Mouse (Mus musculus): Measurements from ENCODE around the gene Lemd1.
"Not testable (repeated sequence)": the region's sequence is repeated elsewhere in the genome, so short reads cannot be mapped to it uniquely, and the experiment has no call there.

The Lemd1 gene

GRCm38 (mm10) chr1:132246137-132246536 is 54.9 kb downstream of the Lemd1 start:
- DNase-seq (ENCODE audit: low read depth, low spot score) = no peak

GRCm38 (mm10) chr1:132246641-132247040 is 55.4 kb downstream of the Lemd1 start:
- DNase-seq (ENCODE audit: low read depth, low spot score) = no peak

- DNase-seq (ENCODE audit: low read depth, low spot score) = no peak
Measured at GRCm38 (mm10) chr1:132254467-132254866, 63.2 kb downstream of the Lemd1 start.

- no peak for DNase-seq (ENCODE audit: low read depth, low spot score)
Measured at GRCm38 (mm10) chr1:132260331-132260730, 69.1 kb downstream of the Lemd1 start.

- no peak for DNase-seq (ENCODE audit: low read depth, low spot score)
Measured at GRCm38 (mm10) chr1:132261058-132261457, 69.8 kb downstream of the Lemd1 start.

- no peak for DNase-seq (ENCODE audit: low read depth, low spot score)
Measured at GRCm38 (mm10) chr1:132263618-132264017, 72.4 kb downstream of the Lemd1 start.

GRCm38 (mm10) chr1:132264577-132264976 is 73.3 kb downstream of the Lemd1 start:
- DNase-seq (ENCODE audit: low read depth, low spot score) = no peak

GRCm38 (mm10) chr1:132265211-132265859 is 74.1 kb downstream of the Lemd1 start:
- no peak for DNase-seq (ENCODE audit: low read depth, low spot score)

GRCm38 (mm10) chr1:132265936-132266335 is 74.7 kb downstream of the Lemd1 start:
- DNase-seq (ENCODE audit: low read depth, low spot score) = no peak

GRCm38 (mm10) chr1:132266791-132267557 is 75.7 kb downstream of the Lemd1 start:
- no peak for DNase-seq (ENCODE audit: low read depth, low spot score)

GRCm38 (mm10) chr1:132267959-132268358 is 76.7 kb downstream of the Lemd1 start:
- no peak for DNase-seq (ENCODE audit: low read depth, low spot score)

GRCm38 (mm10) chr1:132268418-132269060 is 77.3 kb downstream of the Lemd1 start:
- DNase-seq (ENCODE audit: low read depth, low spot score) = no peak

GRCm38 (mm10) chr1:132271237-132271636 is 80.0 kb downstream of the Lemd1 start:
- no peak for DNase-seq (ENCODE audit: low read depth, low spot score)

GRCm38 (mm10) chr1:132276694-132277093 is 85.5 kb downstream of the Lemd1 start:
- DNase-seq (ENCODE audit: low read depth, low spot score) = no peak

- DNase-seq (ENCODE audit: low read depth, low spot score) = no peak
Measured at GRCm38 (mm10) chr1:132277124-132277523, 85.9 kb downstream of the Lemd1 start.

- DNase-seq (ENCODE audit: low read depth, low spot score) = not testable (repeated sequence)
Measured at GRCm38 (mm10) chr1:132280636-132281035, 89.4 kb downstream of the Lemd1 start.

GRCm38 (mm10) chr1:132281523-132282176 is 90.4 kb downstream of the Lemd1 start:
- DNase-seq (ENCODE audit: low read depth, low spot score) = no peak

GRCm38 (mm10) chr1:132282177-132282536 is 90.9 kb downstream of the Lemd1 start:
- DNase-seq (ENCODE audit: low read depth, low spot score) = no peak

GRCm38 (mm10) chr1:132283018-132283417 is 91.8 kb downstream of the Lemd1 start:
- DNase-seq (ENCODE audit: low read depth, low spot score) = no peak

GRCm38 (mm10) chr1:132286735-132287134 is 95.5 kb downstream of the Lemd1 start:
- no peak for DNase-seq (ENCODE audit: low read depth, low spot score)

- no peak for DNase-seq (ENCODE audit: low read depth, low spot score)
Measured at GRCm38 (mm10) chr1:132287445-132287844, 96.2 kb downstream of the Lemd1 start.

GRCm38 (mm10) chr1:132287991-132288451 is 96.8 kb downstream of the Lemd1 start:
- DNase-seq (ENCODE audit: low read depth, low spot score) = no peak
